Mouse (Mus musculus): ENCODE results near the gene Nr4a1. TPM values are rescaled to one million over a fixed set of nuclear protein-coding genes. Genes with fewer than 3 reads are reported as not detected.

The Nr4a1 gene
- polyA plus RNA-seq (2012): 0.14 and 0.16 TPM in 2 replicates

GRCm38 (mm10) chr15:101253886-101254795, at the start of gene Nr4a1:
Gene Nr4a1 (plus strand): TSS chr15:101254269.
- Histone ChIP-seq H3K4me3 (replicated peaks) (peak within 1 kb of the TSS; percentile 33), H3K4me1 (ENCODE audit: control insufficient read depth) (no peaks in the 10 kb centered on the region; the same call in 1 of the 2 replicates), H3K36me3 (ENCODE audit: control insufficient read depth) (no peaks in the 10 kb centered on the region), H3K27me3 (ENCODE audit: control insufficient read depth) (peaks cover 50% of the 10 kb centered on the region), H3K9me3 (ENCODE audit: control insufficient read depth, low read length) (0 out of 2 replicates have a peak, but pooled peaks cover 3% of the 10 kb centered on the region)
- TF ChIP-seq TAL1 (IDR thresholded peaks at IDR 0.05; ENCODE audit: low read length) (no peak), GATA1 (IDR thresholded peaks at IDR 0.05; ENCODE audit: low read length) (no peak)

GRCm38 (mm10) chr15:101204781-101205180, 49.3 kb upstream of the Nr4a1 start:
- H3K4me1 ChIP-seq (ENCODE audit: control insufficient read depth): peaks cover 2% of the 10 kb centered on the region
- no peaks in the 10 kb centered on the region for H3K27me3 ChIP-seq (ENCODE audit: control insufficient read depth)
- H3K36me3 ChIP-seq (ENCODE audit: control insufficient read depth): peaks cover 26% of the 10 kb centered on the region; the same call in 1 of the 2 replicates
- TF ChIP-seq GATA1 (IDR thresholded peaks at IDR 0.05; ENCODE audit: low read length) (no peak), TAL1 (IDR thresholded peaks at IDR 0.05; ENCODE audit: low read length) (no peak)
- H3K9me3 ChIP-seq (ENCODE audit: control insufficient read depth, low read length): no peaks in the 10 kb centered on the region
- no peak overlapping the region for H3K4me3 ChIP-seq (replicated peaks)

GRCm38 (mm10) chr15:101210228-101210627, 43.8 kb upstream of the Nr4a1 start:
- no peaks in the 10 kb centered on the region for H3K4me1 ChIP-seq (ENCODE audit: control insufficient read depth)
- H3K9me3 ChIP-seq (ENCODE audit: control insufficient read depth, low read length): no peaks in the 10 kb centered on the region
- no peak overlapping the region for H3K4me3 ChIP-seq (replicated peaks)
- H3K27me3 ChIP-seq (ENCODE audit: control insufficient read depth): no peaks in the 10 kb centered on the region
- TF ChIP-seq GATA1 (IDR thresholded peaks at IDR 0.05; ENCODE audit: low read length) (no peak), TAL1 (IDR thresholded peaks at IDR 0.05; ENCODE audit: low read length) (no peak)
- H3K36me3 ChIP-seq (ENCODE audit: control insufficient read depth): peaks cover 9% of the 10 kb centered on the region; the same call in 1 of the 2 replicates

GRCm38 (mm10) chr15:101210998-101211613, 43.0 kb upstream of the Nr4a1 start:
- Histone ChIP-seq H3K9me3 (ENCODE audit: control insufficient read depth, low read length) (no peaks in the 10 kb centered on the region), H3K36me3 (ENCODE audit: control insufficient read depth) (peaks cover 9% of the 10 kb centered on the region; the same call in 1 of the 2 replicates), H3K4me3 (replicated peaks) (no peak overlapping the region), H3K4me1 (ENCODE audit: control insufficient read depth) (no peaks in the 10 kb centered on the region), H3K27me3 (ENCODE audit: control insufficient read depth) (no peaks in the 10 kb centered on the region)
- no peak for TF ChIP-seq GATA1 (IDR thresholded peaks at IDR 0.05; ENCODE audit: low read length)
- no peak for TF ChIP-seq TAL1 (IDR thresholded peaks at IDR 0.05; ENCODE audit: low read length)

GRCm38 (mm10) chr15:101212435-101212834, 41.6 kb upstream of the Nr4a1 start:
- TF ChIP-seq TAL1 (IDR thresholded peaks at IDR 0.05; ENCODE audit: low read length) (no peak), GATA1 (IDR thresholded peaks at IDR 0.05; ENCODE audit: low read length) (no peak)
- Histone ChIP-seq H3K4me3 (replicated peaks) (no peak overlapping the region), H3K9me3 (ENCODE audit: control insufficient read depth, low read length) (no peaks in the 10 kb centered on the region), H3K36me3 (ENCODE audit: control insufficient read depth) (peaks cover 7% of the 10 kb centered on the region; the same call in 1 of the 2 replicates), H3K27me3 (ENCODE audit: control insufficient read depth) (no peaks in the 10 kb centered on the region), H3K4me1 (ENCODE audit: control insufficient read depth) (no peaks in the 10 kb centered on the region)

- TF ChIP-seq GATA1 (IDR thresholded peaks at IDR 0.05; ENCODE audit: low read length) (no peak), TAL1 (IDR thresholded peaks at IDR 0.05; ENCODE audit: low read length) (no peak)
- Histone ChIP-seq H3K9me3 (ENCODE audit: control insufficient read depth, low read length) (no peaks in the 10 kb centered on the region), H3K36me3 (ENCODE audit: control insufficient read depth) (peaks cover 7% of the 10 kb centered on the region; the same call in 1 of the 2 replicates), H3K4me1 (ENCODE audit: control insufficient read depth) (no peaks in the 10 kb centered on the region), H3K27me3 (ENCODE audit: control insufficient read depth) (no peaks in the 10 kb centered on the region), H3K4me3 (replicated peaks) (no peak overlapping the region)
Measured at GRCm38 (mm10) chr15:101215136-101215535, 38.9 kb upstream of the Nr4a1 start.

GRCm38 (mm10) chr15:101216036-101216435, 38.0 kb upstream of the Nr4a1 start:
- no peak for TF ChIP-seq GATA1 (IDR thresholded peaks at IDR 0.05; ENCODE audit: low read length)
- Histone ChIP-seq H3K4me3 (replicated peaks) (no peak overlapping the region), H3K9me3 (ENCODE audit: control insufficient read depth, low read length) (no peaks in the 10 kb centered on the region), H3K27me3 (ENCODE audit: control insufficient read depth) (no peaks in the 10 kb centered on the region), H3K36me3 (ENCODE audit: control insufficient read depth) (peaks cover 5% of the 10 kb centered on the region; the same call in 1 of the 2 replicates), H3K4me1 (ENCODE audit: control insufficient read depth) (no peaks in the 10 kb centered on the region)

GRCm38 (mm10) chr15:101220905-101221297, 33.2 kb upstream of the Nr4a1 start:
- peaks cover 2% of the 10 kb centered on the region; the same call in 1 of the 2 replicates for H3K9me3 ChIP-seq (ENCODE audit: control insufficient read depth, low read length)
- TF ChIP-seq TAL1 (IDR thresholded peaks at IDR 0.05; ENCODE audit: low read length) (no peak), GATA1 (IDR thresholded peaks at IDR 0.05; ENCODE audit: low read length) (no peak)
- H3K27me3 ChIP-seq (ENCODE audit: control insufficient read depth): peaks cover 47% of the 10 kb centered on the region
- no peak overlapping the region for H3K4me3 ChIP-seq (replicated peaks)
- peaks cover 7% of the 10 kb centered on the region for H3K4me1 ChIP-seq (ENCODE audit: control insufficient read depth)
- no peaks in the 10 kb centered on the region for H3K36me3 ChIP-seq (ENCODE audit: control insufficient read depth)

Measured in erythroblast, embryonic 14.5 days (primary cell).